Mouse (Mus musculus) adrenal gland (tissue): ENCODE results near the gene Bahcc1.

Experiments
- intact Hi-C: fragments of 180-260 bp; cut with DNase I; formaldehyde crosslinking; loops from one replicate; pipeline ENCODE4 v1.15.1; 2025

Gene Bahcc1

GRCm38 (mm10) chr11:120228116-120228890, 4.4 kb upstream of the Bahcc1 start:
- intact Hi-C loops, result no loop called here

GRCm38 (mm10) chr11:120228911-120229437, 3.8 kb upstream of the Bahcc1 start:
- intact Hi-C loops, result no loop called here

GRCm38 (mm10) chr11:120229861-120230751, 2.6 kb upstream of the Bahcc1 start:
- intact Hi-C loops, result no loop called here

GRCm38 (mm10) chr11:120230841-120231370, 1.8 kb upstream of the Bahcc1 start:
- intact Hi-C loops, result no loop called here

GRCm38 (mm10) chr11:120231379-120231778, 1.4 kb upstream of the Bahcc1 start:
- intact Hi-C loops, result no loop called here

- intact Hi-C loops, result loop anchor here (1.0 kb wide), 1 partner anchor 44 kb away; no protein-coding TSS in a partner anchor
Observed at GRCm38 (mm10) chr11:120233441-120234135, 841 bp downstream of the Bahcc1 start.

GRCm38 (mm10) chr11:120234136-120234775, 1.5 kb downstream of the Bahcc1 start:
- intact Hi-C loops, result no loop called here

GRCm38 (mm10) chr11:120234776-120235181, 2.0 kb downstream of the Bahcc1 start:
- intact Hi-C loops, result loop anchor here (5.0 kb wide), 1 partner anchor 73 kb away; no protein-coding TSS in a partner anchor

GRCm38 (mm10) chr11:120235385-120236113, 2.8 kb downstream of the Bahcc1 start:
- intact Hi-C loops, result loop anchor here (5.0 kb wide), 1 partner anchor 72 kb away; no protein-coding TSS in a partner anchor

- intact Hi-C loops, result loop anchor here (5.0 kb wide), 1 partner anchor 71 kb away; no protein-coding TSS in a partner anchor
Observed at GRCm38 (mm10) chr11:120236114-120236437, 3.3 kb downstream of the Bahcc1 start.

GRCm38 (mm10) chr11:120236438-120237165, 3.9 kb downstream of the Bahcc1 start:
- intact Hi-C loops, result loop anchor here (5.0 kb wide), 1 partner anchor 71 kb away; no protein-coding TSS in a partner anchor

GRCm38 (mm10) chr11:120237166-120238131, 4.7 kb downstream of the Bahcc1 start:
- intact Hi-C loops, result loop anchor here (1.0 to 5.0 kb wide), 2 partner anchors 50 to 70 kb away; no protein-coding TSS in a partner anchor

GRCm38 (mm10) chr11:120238306-120238705, 5.6 kb downstream of the Bahcc1 start:
- intact Hi-C loops, result loop anchor here (1.0 to 5.0 kb wide), 2 partner anchors 51 to 69 kb away; no protein-coding TSS in a partner anchor

GRCm38 (mm10) chr11:120238751-120239359, 6.1 kb downstream of the Bahcc1 start:
- intact Hi-C loops, result loop anchor here (1.0 to 5.0 kb wide), 2 partner anchors 52 to 68 kb away; no protein-coding TSS in a partner anchor

GRCm38 (mm10) chr11:120239581-120239991, 6.8 kb downstream of the Bahcc1 start:
- intact Hi-C loops, result loop anchor here (5.0 kb wide), 1 partner anchor 68 kb away; no protein-coding TSS in a partner anchor

- intact Hi-C loops, result no loop called here
Observed at GRCm38 (mm10) chr11:120240206-120240605, 7.5 kb downstream of the Bahcc1 start.
